Mouse (Mus musculus) spleen, adult 2 months (tissue): ENCODE data around the gene Vmn1r234. TPM values are rescaled to one million over a fixed set of nuclear protein-coding genes. Genes with fewer than 3 reads are reported as not detected.
"Not testable (repeated sequence)": the region's sequence is repeated elsewhere in the genome, so short reads cannot be mapped to it uniquely, and the experiment has no call there.

Experiments
- DNase-seq, 2 experiments: peaks; one replicate each; pipeline versions ENCODE4 v3.0.0 to v3.0.0-alpha.2; 2012 to 2021; ENCODE audit warnings: low spot score in 2 of 2, low read depth in 1 of 2
- H3K27ac ChIP-seq: fragments of 200-500 bp; 2 replicates; pipeline ENCODE4 v1.5.1; 2012; ENCODE audit warnings: low read length, inconsistent platforms; ENCODE audit not compliant: insufficient read depth
- H3K27me3 ChIP-seq: fragments of 200-500 bp; 2 replicates; pipeline ENCODE4 v1.6.1; 2012; ENCODE audit warnings: mild to moderate bottlenecking, moderate library complexity, low read length, inconsistent platforms; ENCODE audit not compliant: control insufficient read depth, insufficient read depth
- H3K36me3 ChIP-seq: fragments of 200-500 bp; 2 replicates; pipeline ENCODE4 v1.6.1; 2012; ENCODE audit warnings: mild to moderate bottlenecking, low read length, inconsistent platforms; ENCODE audit not compliant: control insufficient read depth, insufficient read depth
- H3K4me1 ChIP-seq: fragments of 200-500 bp; 2 replicates; pipeline ENCODE4 v1.6.1; 2011; ENCODE audit warnings: inconsistent platforms; ENCODE audit not compliant: control insufficient read depth, insufficient read depth, insufficient read length
- H3K4me3 ChIP-seq: fragments of 200-500 bp; 2 replicates; pipeline ENCODE4 v1.5.1; 2011; ENCODE audit warnings: mild to moderate bottlenecking, inconsistent platforms; ENCODE audit not compliant: insufficient read depth, insufficient read length; ENCODE audit errors: extremely low read depth
- CTCF ChIP-seq: fragments of 200-500 bp; IDR thresholded peaks from 2 replicates; pipeline ENCODE4 v1.5.1; 2011; ENCODE audit warnings: mild to moderate bottlenecking, inconsistent platforms; ENCODE audit not compliant: insufficient read depth, insufficient read length, insufficient replicate concordance; ENCODE audit errors: extremely low read depth
- POLR2A ChIP-seq: fragments of 200-500 bp; IDR thresholded peaks from 2 replicates; pipeline ENCODE4 v1.6.1; 2011; ENCODE audit warnings: low read depth, low read length, inconsistent platforms
- WGBS: fragments of 180-500 bp; shearing (Covaris S2); methylation state at CpG from one replicate; pipeline ENCODE4 v1.1.7; 2018; 5-methylcytosine and 5-hydroxymethylcytosine counted together
- polyA plus RNA-seq: library from polyadenylated mRNA; depleted of rRNA; stranded (reverse); fragments of >200 nt; gene quantifications from 2 replicates; pipeline ENCODE4 v1.2.3, GENCODE M21; 2012; rRNA removed

The Vmn1r234 gene
- not detected in 2 replicates for polyA plus RNA-seq

DNA sequence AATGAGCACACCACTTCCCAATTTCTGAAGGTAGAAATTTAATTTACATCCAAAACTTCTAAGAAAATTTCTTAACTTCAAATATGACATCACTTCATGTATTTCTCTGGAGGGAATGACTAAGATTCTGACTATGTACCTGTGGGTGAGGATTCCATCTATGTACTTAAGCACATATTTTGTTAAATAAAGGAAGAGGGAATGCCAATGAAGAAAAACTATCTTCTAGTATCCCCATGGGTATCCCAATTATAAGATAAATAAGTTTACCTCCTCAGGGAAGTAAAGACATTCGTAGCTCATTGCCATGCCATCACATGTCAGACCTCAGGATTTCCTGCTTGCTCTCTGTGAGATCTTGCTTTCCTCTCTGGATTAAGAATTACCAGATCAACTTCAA, at the start of gene Vmn1r234:
Gene Vmn1r234, plus strand, starts transcription at position 301 of the 400 bp plus-strand sequence.
- DNase-seq: no peak
- H3K27me3 ChIP-seq: no peaks in the 10 kb centered on the region
- no peaks in the 10 kb centered on the region for H3K4me1 ChIP-seq
- no peak within 1 kb of the TSS for H3K4me3 ChIP-seq
- TF ChIP-seq POLR2A: no peak
- TF ChIP-seq CTCF: no peak
- H3K36me3 ChIP-seq: no peaks in the 10 kb centered on the region
- H3K27ac ChIP-seq: no peak within 1 kb of the TSS
- 56% methylated on average over 1 of the region's 1 CpGs for WGBS

DNA sequence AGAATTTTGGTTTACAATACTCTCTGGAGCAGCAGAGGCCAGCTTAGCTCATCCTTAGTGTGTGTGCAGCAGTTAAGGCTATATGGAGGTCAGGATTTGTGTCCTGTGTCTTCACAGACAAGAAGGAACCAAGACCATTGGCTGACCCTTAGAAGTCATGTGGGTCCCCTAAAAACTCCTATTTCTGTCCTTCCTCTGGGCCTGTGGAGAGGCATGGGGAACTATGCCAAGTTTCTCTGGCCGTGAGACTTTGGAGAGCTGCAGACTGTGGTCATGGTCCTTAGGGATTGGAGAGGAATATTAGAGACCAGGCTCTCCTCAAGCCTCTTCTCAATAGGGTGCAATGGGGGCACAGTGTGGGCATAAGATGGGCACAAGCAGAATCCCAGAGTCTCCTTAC, 14.8 kb upstream of the Vmn1r234 start:
- not testable (repeated sequence) for H3K36me3 ChIP-seq, H3K27ac ChIP-seq, H3K4me1 ChIP-seq, H3K4me3 ChIP-seq, DNase-seq, H3K27me3 ChIP-seq
- WGBS: 86% methylated on average over 1 of the region's 1 CpGs

DNA sequence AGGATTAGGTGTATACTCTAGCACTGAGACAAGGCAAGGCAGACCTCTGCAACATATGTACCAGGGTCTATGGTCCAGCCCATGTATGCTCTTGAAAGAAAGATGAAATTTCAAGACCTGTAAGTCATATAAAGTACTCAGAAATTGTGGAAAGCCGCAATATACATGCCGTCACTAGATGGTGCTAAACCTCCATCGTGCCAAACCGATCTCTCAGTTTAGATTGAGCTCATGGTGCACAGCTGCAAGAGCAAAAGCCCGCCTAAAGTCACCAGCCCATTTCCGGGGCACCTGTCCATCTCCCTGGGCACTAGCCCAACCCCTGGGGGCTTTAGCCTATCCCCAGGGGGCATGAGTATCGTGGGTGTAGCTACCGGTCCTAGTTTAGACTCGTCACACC, 5.8 kb downstream of the Vmn1r234 start:
- WGBS: 15% methylated on average over 9 of the region's 9 CpGs
- H3K27me3 ChIP-seq: no peaks in the 10 kb centered on the region
- H3K27ac ChIP-seq: no peak overlapping the region
- H3K36me3 ChIP-seq: no peaks in the 10 kb centered on the region
- no peaks in the 10 kb centered on the region for H3K4me1 ChIP-seq
- peak; percentile 45; the same call in 1 of the 2 replicates for TF ChIP-seq CTCF
- TF ChIP-seq POLR2A: no peak
- no peak overlapping the region for H3K4me3 ChIP-seq
- peak; percentile 30 to 48 for DNase-seq

DNA sequence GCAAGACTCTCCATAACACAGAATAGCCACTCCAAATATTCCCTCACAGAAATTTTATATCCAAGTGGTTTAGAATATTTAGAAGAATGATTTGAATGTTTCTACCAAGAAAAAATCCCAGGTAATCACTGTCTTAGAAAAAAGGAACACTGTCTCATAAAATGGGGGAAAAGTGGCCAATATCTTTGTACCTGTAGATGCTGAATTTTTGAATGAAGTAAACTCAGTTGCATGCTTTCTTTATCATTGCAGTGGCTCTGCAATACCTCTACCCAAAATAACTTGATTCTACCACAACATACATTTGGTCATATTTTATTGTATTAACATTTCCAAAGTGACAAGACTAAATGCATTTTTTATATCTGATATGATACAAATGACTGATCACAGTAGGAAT, 30.2 kb downstream of the Vmn1r234 start, which contains the start of gene Vmn1r235:
Gene Vmn1r235, plus strand, starts transcription at position 301 of the 400 bp plus-strand sequence.
- Histone ChIP-seq H3K27ac (no peak within 1 kb of the TSS), H3K36me3 (no peaks in the 10 kb centered on the region), H3K27me3 (no peaks in the 10 kb centered on the region), H3K4me3 (no peak within 1 kb of the TSS), H3K4me1 (no peaks in the 10 kb centered on the region)
- no peak for DNase-seq
- no peak for TF ChIP-seq POLR2A
- TF ChIP-seq CTCF: no peak

DNA sequence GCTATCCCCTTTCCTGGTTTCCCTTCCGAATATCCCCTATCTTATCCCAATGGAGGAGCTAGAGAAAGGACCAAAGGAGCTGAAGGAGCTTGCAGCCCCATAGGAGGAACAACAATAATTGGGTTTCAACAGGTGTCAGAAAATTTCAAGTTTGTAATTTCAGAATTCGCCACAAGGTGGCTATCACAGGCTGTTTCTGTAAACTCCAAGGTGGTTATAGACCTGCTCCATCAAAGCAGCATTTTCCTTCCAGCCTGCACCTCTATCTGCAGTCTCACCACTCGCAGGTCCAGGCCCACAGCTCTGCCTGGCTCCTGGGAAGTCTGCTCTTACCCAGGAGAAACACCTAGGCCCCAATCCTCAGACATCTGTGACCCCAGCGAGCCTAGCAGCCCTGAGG, 46.2 kb downstream of the Vmn1r234 start:
- Histone ChIP-seq H3K36me3 (no peaks in the 10 kb centered on the region), H3K27me3 (no peaks in the 10 kb centered on the region), H3K4me3 (no peak overlapping the region), H3K27ac (no peak overlapping the region), H3K4me1 (no peaks in the 10 kb centered on the region)
- no peak for TF ChIP-seq CTCF
- no peak for TF ChIP-seq POLR2A
- WGBS: 11% methylated on average over 4 of the region's 4 CpGs
- peak; percentile 22 to 47 for DNase-seq

DNA sequence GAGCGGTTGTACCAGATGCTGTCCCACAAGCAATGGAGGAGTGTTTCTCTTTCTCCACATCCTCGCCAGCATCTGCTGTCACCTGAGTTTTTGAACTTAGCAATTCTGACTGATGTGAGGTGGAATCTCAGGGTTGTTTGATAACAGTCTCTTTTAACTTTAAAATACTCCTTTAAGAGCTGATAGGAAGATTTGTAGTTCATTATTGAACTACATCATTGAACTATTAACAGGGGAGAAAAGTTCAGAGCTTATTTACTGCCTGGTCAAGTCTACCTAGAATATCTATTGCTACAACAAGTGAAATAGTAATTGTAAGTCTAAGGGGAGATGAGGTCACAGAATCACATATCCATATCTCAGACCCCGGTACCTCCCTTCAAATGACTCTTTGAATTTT, 56.8 kb downstream of the Vmn1r234 start, which contains the start of gene Vmn1r236:
Gene Vmn1r236, plus strand, starts transcription at position 301 of the 400 bp plus-strand sequence.
- TF ChIP-seq POLR2A: no peak
- TF ChIP-seq CTCF: no peak
- no peak within 1 kb of the TSS for H3K4me3 ChIP-seq
- WGBS: 78% methylated on average over 3 of the region's 3 CpGs
- no peak within 1 kb of the TSS for H3K27ac ChIP-seq
- no peaks in the 10 kb centered on the region for H3K36me3 ChIP-seq
- no peaks in the 10 kb centered on the region for H3K4me1 ChIP-seq
- H3K27me3 ChIP-seq: no peaks in the 10 kb centered on the region; the same call in 1 of the 2 replicates
- DNase-seq: no peak

DNA sequence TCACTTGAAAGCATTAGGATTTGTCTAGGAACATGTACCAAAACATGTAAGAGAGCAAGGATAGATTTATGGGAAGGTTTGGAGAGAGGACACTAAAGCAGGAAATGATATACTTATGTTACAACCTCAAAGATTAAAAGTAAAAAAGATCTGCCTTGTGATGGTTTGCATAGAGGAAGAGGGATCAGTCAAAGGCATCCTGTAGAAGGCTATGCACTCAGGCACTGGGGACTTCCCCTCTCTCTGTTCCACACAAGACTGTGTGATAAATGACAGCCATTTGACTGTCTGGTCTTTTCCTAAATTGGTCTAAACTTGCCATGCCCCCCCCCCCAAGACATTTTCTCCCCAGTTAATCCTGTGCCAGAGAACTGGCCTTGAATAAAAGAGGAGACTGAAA, 58.5 kb downstream of the Vmn1r234 start:
- no peaks in the 10 kb centered on the region for H3K36me3 ChIP-seq
- DNase-seq: no peak
- H3K4me1 ChIP-seq: no peaks in the 10 kb centered on the region
- no peak overlapping the region for H3K27ac ChIP-seq
- TF ChIP-seq CTCF (no peak), POLR2A (no peak)
- H3K4me3 ChIP-seq: no peak overlapping the region
- no peaks in the 10 kb centered on the region; the same call in 1 of the 2 replicates for H3K27me3 ChIP-seq

Other genes starting within 250 kb of the Vmn1r234 start
- not detected in 2 replicates for gene Vmn1r233, start 229.6 kb upstream of the Vmn1r234 start, polyA plus RNA-seq
- gene Zfp160, start 217.2 kb upstream of the Vmn1r234 start, polyA plus RNA-seq: 1.1 and 1.5 TPM in 2 replicates
- not detected in 2 replicates for gene Vmn1r235, start 30.3 kb downstream of the Vmn1r234 start, polyA plus RNA-seq
- not detected in 2 replicates for gene Vmn1r236, start 56.9 kb downstream of the Vmn1r234 start, polyA plus RNA-seq
- gene Vmn1r237, start 85.8 kb downstream of the Vmn1r234 start, polyA plus RNA-seq: not detected in 2 replicates
- 0.26 and 0.30 TPM in 2 replicates for gene Zfp677, start 157.7 kb downstream of the Vmn1r234 start, polyA plus RNA-seq
- 0.34 and 0.38 TPM in 2 replicates for gene Zfp54, start 197.1 kb downstream of the Vmn1r234 start, polyA plus RNA-seq
- 0.56 and 0.63 TPM in 2 replicates for gene Zfp51, start 224.3 kb downstream of the Vmn1r234 start, polyA plus RNA-seq